Mouse (Mus musculus) induced T-regulatory cell, adult 2 months (primary cell): Measurements from ENCODE around the gene Hsf5.

Experiments used
- DNase-seq: peaks from one replicate; pipeline ENCODE4 v3.0.0-alpha.2; 2012; ENCODE audit warnings: low read depth

The Hsf5 gene

GRCm38 (mm10) chr11:87590841-87591525, 26.0 kb upstream of the Hsf5 start:
- DNase-seq: no peak

- peak; percentile 99 for DNase-seq
Measured at GRCm38 (mm10) chr11:87591526-87592353, 25.2 kb upstream of the Hsf5 start, which contains the start of gene Mtmr4. Gene Mtmr4, plus strand, starts transcription at chr11:87592162.

GRCm38 (mm10) chr11:87592354-87592695, 24.6 kb upstream of the Hsf5 start:
- DNase-seq: no peak

- DNase-seq: peak; percentile 34
Measured at GRCm38 (mm10) chr11:87592713-87593598, 24.0 kb upstream of the Hsf5 start.

- peak; percentile 86 for DNase-seq
Measured at GRCm38 (mm10) chr11:87595327-87595841, 21.6 kb upstream of the Hsf5 start.

GRCm38 (mm10) chr11:87595976-87596375, 21.0 kb upstream of the Hsf5 start:
- DNase-seq: no peak

GRCm38 (mm10) chr11:87596492-87596891, 20.5 kb upstream of the Hsf5 start:
- no peak for DNase-seq

- no peak for DNase-seq
Measured at GRCm38 (mm10) chr11:87597061-87597460, 19.9 kb upstream of the Hsf5 start.

GRCm38 (mm10) chr11:87599395-87600089, 17.4 kb upstream of the Hsf5 start:
- DNase-seq: no peak

- no peak for DNase-seq
Measured at GRCm38 (mm10) chr11:87600322-87600853, 16.6 kb upstream of the Hsf5 start.

- no peak for DNase-seq
Measured at GRCm38 (mm10) chr11:87602234-87602633, 14.7 kb upstream of the Hsf5 start.

GRCm38 (mm10) chr11:87603571-87603970, 13.4 kb upstream of the Hsf5 start:
- no peak for DNase-seq

- DNase-seq: no peak
Measured at GRCm38 (mm10) chr11:87609264-87609663, 7.7 kb upstream of the Hsf5 start.

GRCm38 (mm10) chr11:87611547-87611946, 5.4 kb upstream of the Hsf5 start:
- DNase-seq: no peak

- DNase-seq: no peak
Measured at GRCm38 (mm10) chr11:87613972-87614371, 3.0 kb upstream of the Hsf5 start.

- DNase-seq: no peak
Measured at GRCm38 (mm10) chr11:87615551-87615950, 1.4 kb upstream of the Hsf5 start.

GRCm38 (mm10) chr11:87615952-87616351, 1.0 kb upstream of the Hsf5 start:
- DNase-seq: no peak

GRCm38 (mm10) chr11:87617606-87618005, 642 bp downstream of the Hsf5 start:
- no peak for DNase-seq

GRCm38 (mm10) chr11:87623160-87623559, 6.2 kb downstream of the Hsf5 start:
- DNase-seq: no peak

- DNase-seq: peak; percentile 71
Measured at GRCm38 (mm10) chr11:87629859-87630258, 12.9 kb downstream of the Hsf5 start.

- no peak for DNase-seq
Measured at GRCm38 (mm10) chr11:87638793-87639192, 21.8 kb downstream of the Hsf5 start.
